Mouse (Mus musculus) heart, embryonic 15.5 days (tissue): ENCODE measurements around the gene Igfbp4. TPM values are rescaled to one million over a fixed set of nuclear protein-coding genes. Genes with fewer than 3 reads are reported as not detected.
A peak's percentile ranks its signal among the peaks of the same experiment; 100 is the strongest.

Experiments
- ATAC-seq: fragments of 200-750 bp; cut with Nextera tagmentation; replicated peaks from 2 replicates; pipeline ENCODE4 v1.8.0; 2017; ENCODE audit warnings: low read depth, moderate TSS enrichment; ENCODE audit not compliant: insufficient number of reproducible peaks, insufficient read depth, low FRiP score
- H3K27ac ChIP-seq: fragments of 300-500 bp; sonication (generic); 2 replicates; pipeline ENCODE4 v1.5.1; 2015; ENCODE audit warnings: mild to moderate bottlenecking, inconsistent platforms
- H3K27me3 ChIP-seq: fragments of 300-500 bp; sonication (generic); 2 replicates; pipeline ENCODE4 v1.6.1; 2015; ENCODE audit warnings: inconsistent platforms
- H3K36me3 ChIP-seq: fragments of 300-500 bp; sonication (generic); 2 replicates; pipeline ENCODE4 v1.6.1; 2015; ENCODE audit warnings: mild to moderate bottlenecking, inconsistent platforms
- H3K4me1 ChIP-seq: fragments of 300-500 bp; sonication (generic); replicated peaks from 2 replicates; pipeline ENCODE4 v1.6.1; 2015; ENCODE audit warnings: inconsistent platforms
- H3K4me2 ChIP-seq: fragments of 300-500 bp; sonication (generic); 2 replicates; pipeline ENCODE4 v1.6.1; 2015; ENCODE audit warnings: inconsistent platforms, mild to moderate bottlenecking, moderate library complexity
- H3K4me3 ChIP-seq: fragments of 300-500 bp; sonication (generic); 2 replicates; pipeline ENCODE4 v1.5.1; 2015; ENCODE audit warnings: mild to moderate bottlenecking, inconsistent platforms
- H3K9ac ChIP-seq: fragments of 300-500 bp; sonication (generic); 2 replicates; pipeline ENCODE4 v1.6.1; 2015; ENCODE audit warnings: mild to moderate bottlenecking, inconsistent platforms
- H3K9me3 ChIP-seq: fragments of 300-500 bp; sonication (generic); replicated peaks from 2 replicates; pipeline ENCODE4 v1.6.1; 2016; ENCODE audit warnings: inconsistent platforms
- WGBS: fragments of 180-500 bp; shearing (Covaris S2); methylation state at CpG from one replicate; pipeline ENCODE4 v1.1.7; 2015; ENCODE audit warnings: mixed read lengths; 5-methylcytosine and 5-hydroxymethylcytosine counted together
- polyA plus RNA-seq: library from polyadenylated mRNA; unstranded; fragments of >200 nt; fragmentation: Nextera tagmentation; extraction: Ambion mirVana; gene quantifications from 2 replicates; pipeline ENCODE4 v1.2.1, GENCODE M21; 2015

Gene Igfbp4
- polyA plus RNA-seq, 1 experiment from 2014 or later = 344 TPM

DNA sequence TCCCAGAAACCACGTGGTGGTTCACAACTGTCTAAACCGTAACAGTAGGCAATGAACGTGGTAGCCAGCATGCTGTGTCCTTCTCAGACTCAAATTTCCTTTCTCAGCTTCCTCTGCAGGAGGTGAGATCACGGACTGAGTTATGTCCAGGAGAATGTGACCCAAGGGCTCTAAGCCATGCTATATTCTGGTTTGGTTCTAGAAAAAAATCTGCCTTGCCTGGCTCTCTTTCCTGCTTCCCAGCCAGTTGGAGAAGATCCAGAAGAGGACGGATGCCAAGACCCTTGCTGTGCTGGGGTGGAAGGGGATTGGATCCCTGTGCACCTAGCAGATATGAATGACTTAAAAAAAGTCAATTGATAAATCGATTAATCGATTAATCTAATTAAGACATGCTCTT, 58.5 kb downstream of the Igfbp4 start:
- Histone ChIP-seq H3K4me1 (peaks cover 16% of the 10 kb centered on the region), H3K27me3 (no peaks in the 10 kb centered on the region), H3K9me3 (no peaks in the 10 kb centered on the region), H3K4me3 (no peak overlapping the region), H3K27ac (no peak overlapping the region), H3K9ac (no peak overlapping the region), H3K36me3 (no peaks in the 10 kb centered on the region), H3K4me2 (no peak overlapping the region)
- whole genome bisulfite sequencing = 62% methylated on average over 7 of the region's 7 CpGs
- 0 out of 2 replicates have a peak, but pooled peaks have one; percentile 25 for ATAC-seq

DNA sequence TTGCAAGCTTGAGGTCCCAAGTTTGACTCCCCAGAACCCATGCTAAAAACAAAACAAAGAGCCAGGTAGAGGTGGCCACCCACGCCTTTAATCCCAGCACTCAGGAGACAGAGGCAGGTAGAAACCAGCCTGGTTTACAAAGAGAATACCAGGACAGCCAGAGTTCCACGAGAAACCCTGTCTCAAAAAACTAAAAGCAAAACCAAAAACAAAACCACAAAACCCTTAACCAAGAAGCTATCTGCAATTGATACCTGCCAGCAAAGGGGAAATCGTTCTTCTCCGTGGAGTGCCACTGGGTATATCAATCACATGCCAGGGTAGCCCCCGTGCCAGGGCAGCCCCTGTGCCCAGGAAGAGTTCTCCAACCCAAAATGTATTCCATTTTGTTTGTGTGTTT, 59.2 kb downstream of the Igfbp4 start:
- WGBS = 76% methylated on average over 5 of the region's 5 CpGs
- H3K4me3 ChIP-seq = no peak overlapping the region
- no peak overlapping the region for H3K9ac ChIP-seq

GRCm38 (mm10) chr11:99101693-99102092, 60.6 kb downstream of the Igfbp4 start:
- no peak overlapping the region for H3K4me3 ChIP-seq
- H3K4me1 ChIP-seq = peaks cover 21% of the 10 kb centered on the region
- no peak overlapping the region for H3K4me2 ChIP-seq
- H3K27me3 ChIP-seq = no peaks in the 10 kb centered on the region
- ATAC-seq = no peak
- no peak overlapping the region for H3K27ac ChIP-seq
- no peaks in the 10 kb centered on the region for H3K36me3 ChIP-seq
- no peaks in the 10 kb centered on the region for H3K9me3 ChIP-seq
- 40% methylated on average over 8 of the region's 8 CpGs for WGBS
- no peak overlapping the region for H3K9ac ChIP-seq

More for the DNA sequence above, 59.2 kb downstream of the Igfbp4 start:
- H3K4me2 ChIP-seq = no peak overlapping the region
- H3K9me3 ChIP-seq = no peaks in the 10 kb centered on the region
- H3K27me3 ChIP-seq = no peaks in the 10 kb centered on the region
- ATAC-seq = no peak
- H3K36me3 ChIP-seq = no peaks in the 10 kb centered on the region
- H3K27ac ChIP-seq = no peak overlapping the region
- H3K4me1 ChIP-seq = peaks cover 16% of the 10 kb centered on the region

GRCm38 (mm10) chr11:99102575-99103270, 61.7 kb downstream of the Igfbp4 start:
- H3K27ac ChIP-seq = no peak overlapping the region
- no peaks in the 10 kb centered on the region for H3K27me3 ChIP-seq
- no peaks in the 10 kb centered on the region for H3K36me3 ChIP-seq
- no peak overlapping the region for H3K9ac ChIP-seq
- ATAC-seq = no peak
- peaks cover 21% of the 10 kb centered on the region for H3K4me1 ChIP-seq
- 76% methylated on average over 9 of the region's 9 CpGs for WGBS
- no peak overlapping the region for H3K4me3 ChIP-seq
- H3K4me2 ChIP-seq = no peak overlapping the region
- H3K9me3 ChIP-seq = no peaks in the 10 kb centered on the region

Other genes with a start within 250 kb of the Igfbp4 start
- gene Msl1, start 245.7 kb upstream of the Igfbp4 start, polyA plus RNA-seq = 15.5 and 17.2 TPM in 2 replicates
- 21.3 and 27.6 TPM in 2 replicates for gene Casc3, start 236.3 kb upstream of the Igfbp4 start, polyA plus RNA-seq
- gene Rapgefl1, start 204.5 kb upstream of the Igfbp4 start, polyA plus RNA-seq = 0.71 and 1.5 TPM in 2 replicates
- 2.2 and 2.8 TPM in 2 replicates for gene Wipf2, start 177.6 kb upstream of the Igfbp4 start, polyA plus RNA-seq
- gene Cdc6, start 133.4 kb upstream of the Igfbp4 start, polyA plus RNA-seq = 14.2 and 20.4 TPM in 2 replicates
- 26.2 and 31.0 TPM in 2 replicates for gene Rara, start 113.4 kb upstream of the Igfbp4 start, polyA plus RNA-seq
- 3.6 and 4.4 TPM in 2 replicates for gene Gjd3, start 58.2 kb upstream of the Igfbp4 start, polyA plus RNA-seq
- 149 and 159 TPM in 2 replicates for gene Top2a, start 17.1 kb upstream of the Igfbp4 start, polyA plus RNA-seq
- 0.08 and 0.27 TPM in 2 replicates for gene Tns4, start 48.1 kb downstream of the Igfbp4 start, polyA plus RNA-seq
- gene Ccr7, start 113.8 kb downstream of the Igfbp4 start, polyA plus RNA-seq = 0.34 and 0.67 TPM in 2 replicates
- 136 and 143 TPM in 2 replicates for gene Smarce1, start 189.8 kb downstream of the Igfbp4 start, polyA plus RNA-seq
- gene Krt222, start 202.8 kb downstream of the Igfbp4 start, polyA plus RNA-seq = 2.1 and 3.1 TPM in 2 replicates
- not detected in 2 replicates for gene Krt24, start 244.0 kb downstream of the Igfbp4 start, polyA plus RNA-seq